Mouse (Mus musculus): ENCODE measurements around the gene Palm2. TPM values are rescaled to one million over a fixed set of nuclear protein-coding genes. Genes with fewer than 3 reads are reported as not detected.

The Palm2 gene
- polyA plus RNA-seq, 1 experiment, result 75.2 TPM

DNA sequence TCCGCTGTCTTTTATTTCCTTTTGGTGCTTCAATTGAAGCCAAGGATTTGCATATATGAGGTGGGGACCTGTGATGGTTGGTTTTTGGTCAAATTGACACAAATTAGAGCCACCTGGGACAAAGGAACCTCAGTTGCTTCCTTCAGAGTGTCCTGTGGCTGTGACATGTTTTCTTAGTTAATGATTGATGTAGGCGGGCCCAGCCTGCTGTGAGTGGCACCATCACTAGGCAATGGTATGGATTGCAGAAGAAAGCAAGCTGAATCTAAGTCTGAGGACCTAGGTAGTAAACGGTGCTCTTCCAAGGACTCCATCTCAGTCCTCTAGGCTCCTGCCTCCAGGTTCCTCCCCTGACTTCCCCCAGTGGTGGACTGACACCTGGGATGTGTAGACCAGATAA lies 76.5 kb downstream of the Palm2 start:
- Histone ChIP-seq H3K4me1 (ENCODE audit: control insufficient read depth, insufficient read depth, low read length) (no peaks in the 10 kb centered on the region), H3K27ac (ENCODE audit: insufficient read depth, low read length) (no peak overlapping the region), H3K4me3 (ENCODE audit: insufficient read depth, low read length) (no peak overlapping the region)
- TF ChIP-seq CTCF (IDR thresholded peaks at IDR 0.05; ENCODE audit: borderline replicate concordance, insufficient read depth, low read length) (no peak), POLR2A (IDR thresholded peaks at IDR 0.05; ENCODE audit: low read depth, low read length) (no peak)

DNA sequence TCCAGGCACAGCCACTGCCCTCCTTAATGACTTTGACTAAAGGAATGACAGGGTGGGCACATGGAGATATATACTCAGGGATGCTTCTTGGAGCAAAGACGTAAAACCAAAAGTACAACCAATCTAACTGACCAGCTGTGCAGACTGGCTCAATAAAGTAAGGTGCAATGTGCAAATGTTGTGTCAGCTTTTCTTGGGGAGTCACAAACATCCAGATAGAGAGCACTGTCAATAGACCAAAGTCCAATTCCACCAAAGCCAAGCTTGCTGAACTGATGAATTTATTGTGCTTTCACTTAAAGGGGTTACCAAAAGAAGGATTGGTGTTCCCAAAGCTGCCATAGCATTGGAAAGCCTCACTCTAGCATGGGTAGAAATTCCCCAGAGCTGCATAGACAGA lies 77.7 kb downstream of the Palm2 start:
- H3K4me1 ChIP-seq (ENCODE audit: control insufficient read depth, insufficient read depth, low read length), result no peaks in the 10 kb centered on the region
- H3K27ac ChIP-seq (ENCODE audit: insufficient read depth, low read length), result no peak overlapping the region
- H3K4me3 ChIP-seq (ENCODE audit: insufficient read depth, low read length), result no peak overlapping the region
- no peak for TF ChIP-seq CTCF (IDR thresholded peaks at IDR 0.05; ENCODE audit: borderline replicate concordance, insufficient read depth, low read length)
- TF ChIP-seq POLR2A (IDR thresholded peaks at IDR 0.05; ENCODE audit: low read depth, low read length), result no peak

DNA sequence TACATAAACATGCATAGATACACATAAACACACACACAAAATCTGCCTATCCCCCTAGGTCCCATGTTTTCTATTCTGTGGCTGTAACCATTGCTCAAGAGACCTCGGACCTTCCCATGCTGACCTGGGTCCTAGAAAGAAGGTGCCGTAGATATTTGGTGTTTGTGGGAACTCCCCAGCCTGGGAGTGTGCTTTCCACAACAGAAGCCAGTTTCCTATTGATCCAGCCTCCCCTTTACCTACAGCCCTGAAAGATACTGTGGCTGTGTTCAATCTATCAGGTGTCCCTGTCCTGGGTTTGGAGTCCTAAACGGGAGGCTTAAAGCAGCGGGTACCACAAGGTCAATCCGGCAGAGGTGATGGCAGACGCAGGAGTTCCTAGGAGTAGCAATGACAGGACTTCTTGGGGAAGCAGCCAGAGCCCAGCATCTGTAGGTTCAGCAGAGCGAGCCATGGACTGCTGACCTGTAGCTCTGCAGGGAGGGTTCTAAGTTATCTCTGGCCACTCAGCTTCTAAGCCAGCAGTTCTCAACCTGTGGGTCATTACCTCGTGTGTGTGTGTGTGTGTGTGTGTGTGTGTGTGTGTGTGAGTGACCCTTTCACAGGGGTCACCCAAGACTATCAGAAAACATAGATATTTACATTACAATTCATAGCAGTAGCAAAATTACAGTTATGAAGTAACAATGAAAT lies 79.3 kb downstream of the Palm2 start:
- no peak overlapping the region for H3K27ac ChIP-seq (ENCODE audit: insufficient read depth, low read length)
- no peaks in the 10 kb centered on the region for H3K4me1 ChIP-seq (ENCODE audit: control insufficient read depth, insufficient read depth, low read length)
- TF ChIP-seq CTCF (IDR thresholded peaks at IDR 0.05; ENCODE audit: borderline replicate concordance, insufficient read depth, low read length) (no peak), POLR2A (IDR thresholded peaks at IDR 0.05; ENCODE audit: low read depth, low read length) (no peak)
- no peak overlapping the region for H3K4me3 ChIP-seq (ENCODE audit: insufficient read depth, low read length)

DNA sequence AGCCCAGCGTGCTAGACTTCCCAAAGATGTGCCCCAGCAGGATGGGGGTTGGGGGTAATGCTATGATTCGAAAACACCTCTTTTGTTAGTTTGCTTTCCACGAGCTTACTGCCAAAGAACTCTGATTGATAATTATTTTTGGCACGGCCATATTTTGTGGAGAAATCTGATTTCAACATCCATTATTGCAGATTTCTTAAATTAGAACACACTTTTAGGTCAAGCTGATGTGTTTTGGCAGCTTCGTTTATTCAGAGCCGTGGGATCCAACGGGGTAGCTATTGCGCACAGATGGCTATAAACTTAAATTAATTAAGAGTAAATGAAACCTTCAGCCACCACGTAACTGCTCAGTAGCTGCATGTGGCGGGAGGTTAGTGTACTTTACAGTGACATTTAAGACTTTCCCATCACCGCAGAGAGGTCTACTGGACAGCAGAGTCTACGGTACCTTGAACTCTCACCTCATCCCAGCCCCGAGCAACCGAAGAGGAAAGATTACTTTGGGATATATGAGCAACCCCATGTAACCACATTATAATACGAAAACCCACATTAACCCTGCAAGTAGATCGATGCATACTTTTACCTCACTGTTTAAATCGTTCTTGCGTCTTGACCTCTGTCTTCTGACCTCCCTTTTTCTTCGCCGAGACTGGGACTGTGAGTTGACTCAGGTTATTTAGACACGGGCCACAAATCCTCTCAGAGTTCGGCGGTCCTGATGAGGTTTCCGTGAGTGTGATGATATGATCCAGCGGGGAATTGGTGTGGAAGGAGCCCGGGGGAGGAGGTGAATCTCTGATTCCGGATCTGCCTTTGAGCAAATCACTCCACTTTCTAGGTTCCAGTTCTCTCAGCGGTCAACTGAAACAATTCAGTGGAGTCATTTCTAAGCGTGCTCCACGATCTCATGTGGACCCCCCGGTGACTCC lies 80.2 kb downstream of the Palm2 start:
- Histone ChIP-seq H3K4me3 (ENCODE audit: insufficient read depth, low read length) (no peak overlapping the region), H3K27ac (ENCODE audit: insufficient read depth, low read length) (no peak overlapping the region), H3K4me1 (ENCODE audit: control insufficient read depth, insufficient read depth, low read length) (no peaks in the 10 kb centered on the region)
- TF ChIP-seq CTCF (IDR thresholded peaks at IDR 0.05; ENCODE audit: borderline replicate concordance, insufficient read depth, low read length) (no peak), POLR2A (IDR thresholded peaks at IDR 0.05; ENCODE audit: low read depth, low read length) (no peak)

DNA sequence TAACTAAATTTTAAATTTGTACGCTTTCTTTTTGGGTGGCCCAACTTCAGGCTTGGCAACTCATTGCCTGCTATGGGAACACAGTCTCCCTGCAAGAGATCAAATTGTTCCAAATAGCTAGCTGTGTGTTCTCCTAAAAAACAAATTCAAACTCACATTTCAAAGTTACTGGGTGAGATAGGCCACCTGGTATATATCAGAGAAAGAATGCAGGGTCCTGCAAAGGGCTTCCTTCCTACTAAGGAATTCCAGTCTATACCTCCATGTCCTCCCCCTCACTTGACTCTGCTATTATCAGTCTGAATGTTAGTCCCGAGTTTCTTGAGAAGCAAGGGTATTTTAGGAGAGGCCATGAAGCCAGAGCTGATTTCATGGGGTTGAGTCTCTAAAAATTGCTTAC lies 81.3 kb downstream of the Palm2 start:
- no peak overlapping the region for H3K27ac ChIP-seq (ENCODE audit: insufficient read depth, low read length)
- no peak overlapping the region for H3K4me3 ChIP-seq (ENCODE audit: insufficient read depth, low read length)
- H3K4me1 ChIP-seq (ENCODE audit: control insufficient read depth, insufficient read depth, low read length), result no peaks in the 10 kb centered on the region
- TF ChIP-seq CTCF (IDR thresholded peaks at IDR 0.05; ENCODE audit: borderline replicate concordance, insufficient read depth, low read length) (no peak), POLR2A (IDR thresholded peaks at IDR 0.05; ENCODE audit: low read depth, low read length) (no peak)

DNA sequence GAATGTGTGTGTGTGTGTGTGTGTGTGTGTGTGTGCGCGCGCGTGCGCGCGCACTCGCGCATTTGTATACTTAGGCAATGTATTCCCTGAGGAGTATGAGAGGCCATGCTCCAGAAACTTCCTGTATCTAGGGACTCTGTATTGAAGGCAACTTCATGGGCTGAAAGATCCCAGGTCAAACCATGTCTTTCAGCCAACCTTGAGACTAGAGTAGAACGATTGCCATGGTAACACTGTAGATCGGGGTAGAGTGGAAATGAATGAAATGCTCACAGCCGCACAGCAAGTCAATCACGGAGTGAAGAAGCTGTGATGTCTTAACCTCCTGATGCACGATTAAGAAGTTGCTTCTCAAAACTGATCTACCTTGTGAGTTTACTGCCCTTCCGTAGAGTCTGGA lies 89.4 kb downstream of the Palm2 start:
- Histone ChIP-seq H3K4me3 (ENCODE audit: insufficient read depth, low read length) (no peak overlapping the region), H3K4me1 (ENCODE audit: control insufficient read depth, insufficient read depth, low read length) (no peaks in the 10 kb centered on the region), H3K27ac (ENCODE audit: insufficient read depth, low read length) (no peak overlapping the region)
- TF ChIP-seq CTCF (IDR thresholded peaks at IDR 0.05; ENCODE audit: borderline replicate concordance, insufficient read depth, low read length), result no peak
- no peak for TF ChIP-seq POLR2A (IDR thresholded peaks at IDR 0.05; ENCODE audit: low read depth, low read length)

DNA sequence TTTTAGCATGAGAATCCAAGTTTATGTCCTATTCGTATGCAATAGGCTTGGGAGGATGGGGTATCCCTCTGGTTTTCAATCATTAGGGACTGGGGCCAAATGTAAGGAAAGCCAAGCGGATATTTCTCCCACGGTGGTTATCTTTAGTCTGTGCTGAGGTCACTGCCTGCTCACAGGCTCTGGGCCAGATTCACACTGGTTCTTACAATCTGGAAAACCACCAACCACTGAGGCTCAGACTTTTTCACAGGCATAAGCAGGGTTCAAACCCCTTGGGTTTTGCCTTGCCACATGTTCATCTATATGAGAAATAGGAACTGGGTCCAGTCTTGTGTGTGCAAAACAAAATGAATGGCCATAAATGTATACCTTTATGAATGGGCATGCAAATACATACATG lies 90.4 kb downstream of the Palm2 start:
- Histone ChIP-seq H3K4me3 (ENCODE audit: insufficient read depth, low read length) (no peak overlapping the region), H3K4me1 (ENCODE audit: control insufficient read depth, insufficient read depth, low read length) (no peaks in the 10 kb centered on the region), H3K27ac (ENCODE audit: insufficient read depth, low read length) (no peak overlapping the region)
- TF ChIP-seq CTCF (IDR thresholded peaks at IDR 0.05; ENCODE audit: borderline replicate concordance, insufficient read depth, low read length) (no peak), POLR2A (IDR thresholded peaks at IDR 0.05; ENCODE audit: low read depth, low read length) (no peak)

DNA sequence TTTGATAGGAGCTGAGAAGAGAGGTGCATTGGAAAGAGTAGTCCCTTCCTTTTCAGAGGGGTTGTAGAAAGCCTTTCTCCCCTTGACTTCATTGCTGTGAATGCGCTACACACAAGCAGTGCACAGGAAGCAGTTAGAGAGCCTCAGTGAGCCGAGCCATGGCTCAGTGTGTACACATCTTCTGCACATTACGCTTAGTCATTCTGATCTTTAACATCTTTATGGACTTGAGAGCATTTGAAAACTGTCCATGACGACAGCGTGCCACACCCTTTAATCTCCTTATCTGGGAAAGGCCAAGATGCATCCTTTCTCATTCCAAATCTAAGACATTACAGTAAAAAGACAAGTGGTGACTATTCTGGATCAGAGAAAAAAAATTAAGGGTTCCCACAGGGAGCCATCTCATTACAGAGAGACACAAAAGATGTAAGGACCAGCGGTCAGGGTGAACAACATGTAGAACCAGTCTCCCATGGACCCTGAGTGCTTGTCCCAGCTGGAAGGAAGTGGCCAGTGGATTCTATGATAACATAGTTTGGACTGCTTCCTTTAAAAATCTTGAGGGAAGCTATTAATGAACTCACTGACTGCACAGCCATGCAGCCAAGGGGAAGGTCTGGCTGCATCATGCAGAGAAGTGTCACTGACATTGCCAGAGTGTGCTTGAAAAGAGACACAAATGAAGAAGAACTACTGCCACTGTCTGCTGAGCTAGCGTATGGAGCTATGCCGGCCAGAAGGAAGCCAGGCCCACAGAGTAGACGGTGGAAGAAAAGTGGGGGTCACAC lies 91.4 kb downstream of the Palm2 start:
- H3K27ac ChIP-seq (ENCODE audit: insufficient read depth, low read length), result no peak overlapping the region
- no peak overlapping the region for H3K4me3 ChIP-seq (ENCODE audit: insufficient read depth, low read length)
- H3K4me1 ChIP-seq (ENCODE audit: control insufficient read depth, insufficient read depth, low read length), result no peaks in the 10 kb centered on the region
- TF ChIP-seq POLR2A (IDR thresholded peaks at IDR 0.05; ENCODE audit: low read depth, low read length) (no peak), CTCF (IDR thresholded peaks at IDR 0.05; ENCODE audit: borderline replicate concordance, insufficient read depth, low read length) (no peak)

DNA sequence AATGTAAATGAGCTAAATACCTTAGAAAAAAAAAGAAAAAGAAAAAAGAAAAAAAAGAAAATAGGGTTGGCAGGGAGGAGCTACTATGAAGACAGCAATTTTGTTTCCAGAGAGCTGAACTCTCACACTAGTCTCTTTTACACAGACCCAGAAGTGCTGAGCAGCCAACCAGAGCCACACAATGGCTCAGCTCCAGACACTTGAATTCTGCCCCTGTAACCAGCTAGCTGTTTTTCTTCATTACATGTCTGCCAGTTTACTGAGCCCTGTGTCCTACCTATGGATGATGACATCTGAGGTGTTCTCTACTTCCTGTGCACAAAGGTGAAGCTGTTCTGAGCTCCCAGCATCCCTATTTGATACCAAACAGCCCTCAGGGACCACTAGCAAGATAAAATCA lies 94.2 kb downstream of the Palm2 start:
- TF ChIP-seq POLR2A (IDR thresholded peaks at IDR 0.05; ENCODE audit: low read depth, low read length) (no peak), CTCF (IDR thresholded peaks at IDR 0.05; ENCODE audit: borderline replicate concordance, insufficient read depth, low read length) (no peak)
- no peak overlapping the region for H3K4me3 ChIP-seq (ENCODE audit: insufficient read depth, low read length)
- H3K27ac ChIP-seq (ENCODE audit: insufficient read depth, low read length), result no peak overlapping the region
- no peaks in the 10 kb centered on the region for H3K4me1 ChIP-seq (ENCODE audit: control insufficient read depth, insufficient read depth, low read length)

Measured in embryonic fibroblast, embryonic 13.5 days (primary cell).